Mouse (Mus musculus) CD4-positive, CD25-positive, alpha-beta regulatory T cell, adult 2 months (primary cell): ENCODE data around the gene Col17a1.

Experiments
- DNase-seq: peaks from one replicate; pipeline ENCODE4 v3.0.0-alpha.2; 2012; ENCODE audit warnings: low read depth, low spot score

The Col17a1 gene

GRCm38 (mm10) chr19:47691994-47692393 lies at the start of gene Col17a1:
TSS of gene Col17a1 (minus strand) at chr19:47692094.
- no peak for DNase-seq

- peak; percentile 76 for DNase-seq
Measured at GRCm38 (mm10) chr19:47731931-47732330, 40.0 kb upstream of the Col17a1 start.

- peak; percentile 99 for DNase-seq
Measured at GRCm38 (mm10) chr19:47731071-47731881, 39.4 kb upstream of the Col17a1 start, which contains the start of gene Sfr1. TSS of gene Sfr1 (plus strand) at chr19:47731682.

- DNase-seq, result peak; percentile 87
Measured at GRCm38 (mm10) chr19:47730691-47731070, 38.8 kb upstream of the Col17a1 start.

GRCm38 (mm10) chr19:47725643-47726140 lies 33.8 kb upstream of the Col17a1 start:
- no peak for DNase-seq

GRCm38 (mm10) chr19:47724903-47725302 lies 33.0 kb upstream of the Col17a1 start:
- DNase-seq, result no peak

GRCm38 (mm10) chr19:47722471-47722870 lies 30.6 kb upstream of the Col17a1 start:
- no peak for DNase-seq

- DNase-seq, result no peak
Measured at GRCm38 (mm10) chr19:47719147-47719546, 27.3 kb upstream of the Col17a1 start.

- DNase-seq, result peak; percentile 13
Measured at GRCm38 (mm10) chr19:47716144-47716543, 24.2 kb upstream of the Col17a1 start.

- no peak for DNase-seq
Measured at GRCm38 (mm10) chr19:47713457-47713856, 21.6 kb upstream of the Col17a1 start.

GRCm38 (mm10) chr19:47710376-47710775 lies 18.5 kb upstream of the Col17a1 start:
- no peak for DNase-seq

- no peak for DNase-seq
Measured at GRCm38 (mm10) chr19:47705772-47706309, 13.9 kb upstream of the Col17a1 start.

GRCm38 (mm10) chr19:47705080-47705771 lies 13.3 kb upstream of the Col17a1 start:
- peak; percentile 16 for DNase-seq

- DNase-seq, result no peak
Measured at GRCm38 (mm10) chr19:47700509-47700908, 8.6 kb upstream of the Col17a1 start.

GRCm38 (mm10) chr19:47699743-47700142 lies 7.8 kb upstream of the Col17a1 start:
- no peak for DNase-seq

- no peak for DNase-seq
Measured at GRCm38 (mm10) chr19:47698266-47698665, 6.4 kb upstream of the Col17a1 start.

- no peak for DNase-seq
Measured at GRCm38 (mm10) chr19:47697067-47697466, 5.2 kb upstream of the Col17a1 start.

GRCm38 (mm10) chr19:47696411-47696810 lies 4.5 kb upstream of the Col17a1 start:
- DNase-seq, result no peak

- no peak for DNase-seq
Measured at GRCm38 (mm10) chr19:47695725-47696124, 3.8 kb upstream of the Col17a1 start.

- no peak for DNase-seq
Measured at GRCm38 (mm10) chr19:47689592-47689991, 2.3 kb downstream of the Col17a1 start.

GRCm38 (mm10) chr19:47678675-47679074 lies 13.2 kb downstream of the Col17a1 start:
- no peak for DNase-seq

- peak; percentile 60 for DNase-seq
Measured at GRCm38 (mm10) chr19:47674419-47674818, 17.5 kb downstream of the Col17a1 start.
